In genomic region chr11:102945306-102946264, GRCm38 (mm10) we compare ENCODE assay signal across 8 mouse cellular contexts. TPM values are rescaled to one million over a fixed set of nuclear protein-coding genes. Genes with fewer than 3 reads are reported as not detected.
A peak's percentile ranks its signal among the peaks of the same experiment; 100 is the strongest.
DNase-seq lines count a peak whose midpoint lies in the region; ATAC-seq and TF ChIP-seq lines count a peak whose summit lies in the region.

No protein-coding gene starts in this region.

- no peaks in the 10 kb centered on the region for H3K9me3 ChIP-seq in ES-Bruce4 (replicated peaks; ENCODE audit: control insufficient read depth, insufficient read depth, low read length, poor library complexity, severe bottlenecking)
- H3K9me3 ChIP-seq in forebrain, postnatal 0 days (ENCODE audit: low read length) = no peaks in the 10 kb centered on the region
- H3K9me3 ChIP-seq in midbrain, embryonic 10.5 days (replicated peaks) = no peaks in the 10 kb centered on the region

- H3K4me2 ChIP-seq in forebrain, postnatal 0 days (ENCODE audit: low read depth) = peak overlapping the region; percentile 61

- 3% methylated on average over 54 of the region's 54 CpGs for WGBS in forebrain, postnatal 0 days
- 2% methylated on average over 54 of the region's 54 CpGs for WGBS in midbrain, embryonic 10.5 days

- H3K36me3 ChIP-seq in ES-Bruce4 (ENCODE audit: control insufficient read depth, insufficient read depth, low read length, poor library complexity, severe bottlenecking) = no peaks in the 10 kb centered on the region
- no peaks in the 10 kb centered on the region for H3K36me3 ChIP-seq in forebrain, postnatal 0 days (ENCODE audit: insufficient read depth)
- H3K36me3 ChIP-seq in midbrain, embryonic 10.5 days = no peaks in the 10 kb centered on the region

- no peak overlapping the region for H3K27ac ChIP-seq in ES-Bruce4 (ENCODE audit: insufficient read depth, low read length)
- no peak overlapping the region for H3K27ac ChIP-seq in forebrain, postnatal 0 days (ENCODE audit: low read depth, low read length)
- H3K27ac ChIP-seq in midbrain, embryonic 10.5 days (replicated peaks) = peak overlapping the region; percentile 73

- ATAC-seq in forebrain, postnatal 0 days = no peak

- no peak for TF ChIP-seq CTCF in ES-Bruce4 (IDR thresholded peaks at IDR 0.05; ENCODE audit: low read depth, low read length)
- no peak for TF ChIP-seq CTCF in forebrain, postnatal 0 days (IDR thresholded peaks at IDR 0.05; ENCODE audit: low read depth)

- peak overlapping the region; percentile 82 for H3K9ac ChIP-seq in ES-Bruce4 (ENCODE audit: low read depth, poor library complexity, severe bottlenecking)
- H3K9ac ChIP-seq in forebrain, postnatal 0 days = no peak overlapping the region

- peak overlapping the region; percentile 86 for H3K4me3 ChIP-seq in ES-Bruce4 (ENCODE audit: low read depth, low read length)
- H3K4me3 ChIP-seq in forebrain, postnatal 0 days (ENCODE audit: low read depth, low read length) = peak overlapping the region; percentile 42
- peak overlapping the region; percentile 60 for H3K4me3 ChIP-seq in midbrain, embryonic 10.5 days

- peak; percentile 19 to 46 for DNase-seq in adrenal gland, adult (ENCODE audit: inconsistent age in 2 of 2, low spot score in 1 of 2)
- no peak for DNase-seq in adrenal gland, adult 2 months
- no peak for DNase-seq in forebrain, postnatal 0 days
- DNase-seq in midbrain, embryonic 10.5 days (ENCODE audit: low spot score) = no peak
- no peak for DNase-seq in spleen, postnatal 36 days (ENCODE audit: low spot score in 2 of 2)
- DNase-seq in right cerebral cortex, postnatal 4 days = no peak
- DNase-seq in left cerebral cortex, postnatal 4 days = no peak

- H3K27me3 ChIP-seq in ES-Bruce4 (ENCODE audit: control insufficient read depth, insufficient read depth, low read length, poor library complexity, severe bottlenecking) = peaks cover 10% of the 10 kb centered on the region
- H3K27me3 ChIP-seq in forebrain, postnatal 0 days (ENCODE audit: insufficient read depth, low read length) = peaks cover 50% of the 10 kb centered on the region
- H3K27me3 ChIP-seq in midbrain, embryonic 10.5 days (ENCODE audit: low read depth, poor library complexity, severe bottlenecking) = peaks cover 99% of the 10 kb centered on the region

- no peak for TF ChIP-seq EP300 in ES-Bruce4 (IDR thresholded peaks at IDR 0.05; ENCODE audit: insufficient read depth, low read depth, low read length)

- TF ChIP-seq POLR2A in ES-Bruce4 (IDR thresholded peaks at IDR 0.05; ENCODE audit: insufficient read depth, low read length) = no peak

- intact Hi-C loops in left cerebral cortex, postnatal 4 days (cut with DNase I) = no loop called here

- no peaks in the 10 kb centered on the region for H3K4me1 ChIP-seq in ES-Bruce4 (ENCODE audit: control insufficient read depth, insufficient read depth, low read length)
- H3K4me1 ChIP-seq in forebrain, postnatal 0 days (ENCODE audit: insufficient read depth) = no peaks in the 10 kb centered on the region
- H3K4me1 ChIP-seq in midbrain, embryonic 10.5 days = peaks cover 48% of the 10 kb centered on the region

RNA-seq across cellular contexts. Expression of gene C1ql1, which starts 0.9 kb away (rescaled TPM):
- 10 to 100 TPM; 39.4 to 69.4 TPM for total RNA-seq in adrenal gland, adult 2 months (2021)
- 67.7 and 112 TPM in 2 replicates for polyA plus RNA-seq in adrenal gland, adult 2 months (2012; rRNA removed)
- polyA plus RNA-seq in ES-Bruce4 (2011; ENCODE audit: insufficient read depth, insufficient read length, low read depth, missing spikeins) = 4.8 and 5.9 TPM in 2 replicates
- total RNA-seq in forebrain, postnatal 0 days (2014; rRNA removed) = 10.3 and 11.8 TPM in 2 replicates
- polyA plus RNA-seq in forebrain, postnatal 0 days (2015; fragmentation: Nextera tagmentation; extraction: Ambion mirVana) = 3.9 and 5.4 TPM in 2 replicates
- 3.0 and 5.8 TPM in 2 replicates for polyA plus RNA-seq in midbrain, embryonic 10.5 days (2016; fragmentation: Nextera tagmentation; extraction: Ambion mirVana)
- total RNA-seq in left cerebral cortex, postnatal 4 days (2021) = 10 to 100 TPM; 10.9 to 12.7 TPM

RNA-seq across cellular contexts. Expression of gene Kif18b, which starts 20.7 kb away (rescaled TPM):
- 1 to 10 TPM in 1 of 2 experiments, under 1 TPM in 1; 0.62 to 1.2 TPM for total RNA-seq in adrenal gland, adult 2 months (2021)
- polyA plus RNA-seq in adrenal gland, adult 2 months (2012; rRNA removed) = 1.2 and 1.4 TPM in 2 replicates
- polyA plus RNA-seq in ES-Bruce4 (2011; ENCODE audit: insufficient read depth, insufficient read length, low read depth, missing spikeins) = 72.3 and 75.4 TPM in 2 replicates
- 3.2 and 6.6 TPM in 2 replicates for total RNA-seq in forebrain, postnatal 0 days (2014; rRNA removed)
- 0.54 and 0.70 TPM in 2 replicates for polyA plus RNA-seq in forebrain, postnatal 0 days (2015; fragmentation: Nextera tagmentation; extraction: Ambion mirVana)
- 12.4 and 14.0 TPM in 2 replicates for polyA plus RNA-seq in midbrain, embryonic 10.5 days (2016; fragmentation: Nextera tagmentation; extraction: Ambion mirVana)
- total RNA-seq in left cerebral cortex, postnatal 4 days (2021) = 1 to 10 TPM; 3.7 to 4.1 TPM

RNA-seq across cellular contexts. Expression of gene Gfap, which starts 44.9 kb away (rescaled TPM):
- 1 to 10 TPM in 1 of 2 experiments, under 1 TPM in 1; 0.55 to 1.5 TPM for total RNA-seq in adrenal gland, adult 2 months (2021)
- polyA plus RNA-seq in adrenal gland, adult 2 months (2012; rRNA removed) = 0.60 and 0.72 TPM in 2 replicates
- not detected in 2 replicates for polyA plus RNA-seq in ES-Bruce4 (2011; ENCODE audit: insufficient read depth, insufficient read length, low read depth, missing spikeins)
- 44.4 and 58.9 TPM in 2 replicates for total RNA-seq in forebrain, postnatal 0 days (2014; rRNA removed)
- 31.8 and 52.6 TPM in 2 replicates for polyA plus RNA-seq in forebrain, postnatal 0 days (2015; fragmentation: Nextera tagmentation; extraction: Ambion mirVana)
- 0.05 and 0.09 TPM in 2 replicates for polyA plus RNA-seq in midbrain, embryonic 10.5 days (2016; fragmentation: Nextera tagmentation; extraction: Ambion mirVana)
- total RNA-seq in left cerebral cortex, postnatal 4 days (2021) = 10 to 100 TPM; 37.2 to 56.0 TPM

Comparison
In these comparisons a context has a peak if more than half of its experiments do, and no peak if none do; other contexts are left out.
1. DNase-seq: peak in adrenal gland, adult (2 of 2); none in adrenal gland, adult 2 months (single experiment), forebrain, postnatal 0 days (single experiment), midbrain, embryonic 10.5 days (single experiment), spleen, postnatal 36 days (0 of 2), right cerebral cortex, postnatal 4 days (single experiment) and left cerebral cortex, postnatal 4 days (single experiment).
2. RNA of gene Gfap, which starts 44.9 kb away (polyA plus RNA-seq): 31.8 to 52.6 TPM in forebrain, postnatal 0 days; 0.60 to 0.72 TPM in adrenal gland, adult 2 months, 0.05 to 0.09 TPM in midbrain, embryonic 10.5 days and not detected in ES-Bruce4; every median in the first group is over 10 times any median in the second.
3. Peak in every context shown above with its lines, with median percentiles within 50 percentile points of each other: H3K4me3 ChIP-seq.